Mouse (Mus musculus) bone marrow macrophage, adult 2 months (primary cell): Measurements from ENCODE around the gene Pphln1.

Source experiments
- CTCF ChIP-seq: IDR thresholded peaks from 2 replicates; pipeline ENCODE4 v1.5.1; 2012; ENCODE audit warnings: low read depth, mild to moderate bottlenecking, low read length, moderate library complexity
- POLR2A ChIP-seq: IDR thresholded peaks from 2 replicates; pipeline ENCODE4 v1.6.1; 2012; ENCODE audit warnings: mild to moderate bottlenecking, low read depth, low read length, borderline replicate concordance

- no peak for TF ChIP-seq POLR2A
- TF ChIP-seq CTCF: no peak
Measured at GRCm38 (mm10) chr15:93381337-93381736, 16.8 kb upstream of the Pphln1 start.
